Mouse (Mus musculus): ENCODE measurements around the gene Sh3bp4.

DNA sequence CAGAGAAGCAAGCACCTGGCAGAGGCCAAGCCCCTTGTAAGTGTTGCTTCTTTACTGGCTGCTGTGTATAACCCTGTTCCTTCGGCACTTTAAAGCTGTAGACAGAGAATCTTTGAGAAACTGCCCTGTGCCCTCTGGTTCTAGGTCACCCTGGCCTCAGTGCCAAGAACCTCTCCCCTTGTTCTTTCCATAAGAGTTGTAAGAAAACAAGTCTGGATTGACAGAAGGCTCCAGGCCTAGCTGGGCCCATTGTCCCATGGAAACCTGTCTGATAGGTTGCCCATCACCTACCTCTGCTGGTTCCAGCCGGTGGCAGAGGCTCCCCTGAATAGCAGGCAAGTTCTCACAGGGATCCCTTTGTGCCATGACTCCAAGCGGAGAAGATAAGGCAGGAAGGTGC, 47.9 kb downstream of the Sh3bp4 start:
- TF ChIP-seq CTCF (IDR thresholded peaks at IDR 0.05; ENCODE audit: borderline replicate concordance, extremely low read depth, insufficient read depth, insufficient read length) (no peak), POLR2A (IDR thresholded peaks at IDR 0.05; ENCODE audit: borderline replicate concordance, extremely low read depth, insufficient read depth, insufficient read length, poor library complexity, severe bottlenecking) (no peak)
